Comparison of ENCODE assay signal across 28 mouse cellular contexts in genomic region chr8:123887956-123888355, GRCm38 (mm10). TPM values are rescaled to one million over a fixed set of nuclear protein-coding genes. Genes with fewer than 3 reads are reported as not detected.
"Had no signal": no experiment of that assay in that cellular context is flagged by ENCODE, and none has a peak within 500 bp of the region (broad histone marks: within the 10 kb centered on the region; RNA-seq: fewer than 3 reads in every experiment).

No protein-coding gene starts in this region.

- H3K27ac ChIP-seq: heart, adult 2 months; heart, embryonic 13.5 days; heart, embryonic 15.5 days; hindbrain, embryonic 12.5 days; hindbrain, embryonic 14.5 days; intestine, embryonic 15.5 days; layer of hippocampus, adult 2 months; left cerebral cortex, adult 2 months; limb, embryonic 12.5 days; liver, embryonic 14.5 days had no signal

- ATAC-seq: hindbrain, embryonic 16.5 days; inflammation-experienced regulatory T-cells, adult 6 months; intestine, embryonic 15.5 days; intestine, postnatal 0 days had no signal

- DNase-seq: gastrocnemius, postnatal 14 days; gastrocnemius, postnatal 36 days; heart, adult 11 months; heart, adult 2 months; heart, postnatal 14 days; heart, postnatal 36 days; kidney, adult 18-20 months; kidney, adult 8-10 months; kidney, postnatal 10 days; kidney, postnatal 25 days; kidney, postnatal 4 days; left cerebral cortex, postnatal 4 days; liver had no signal

- H3K9ac ChIP-seq: heart, embryonic 13.5 days; heart, embryonic 15.5 days; hindbrain, embryonic 12.5 days; hindbrain, embryonic 14.5 days; intestine, embryonic 15.5 days; limb, embryonic 12.5 days; liver, embryonic 14.5 days had no signal

- H3K9me3 ChIP-seq: heart, embryonic 13.5 days; heart, embryonic 15.5 days; hindbrain, embryonic 12.5 days; intestine, embryonic 15.5 days; limb, embryonic 12.5 days had no signal

- H3K4me3 ChIP-seq: heart, adult 2 months; heart, embryonic 13.5 days; heart, embryonic 15.5 days; hindbrain, embryonic 12.5 days; intestine, embryonic 15.5 days; layer of hippocampus, adult 2 months; left cerebral cortex, adult 2 months; limb, embryonic 12.5 days had no signal

- H3K4me2 ChIP-seq: heart, embryonic 11.5 days; heart, embryonic 13.5 days; heart, embryonic 15.5 days; hindbrain, embryonic 12.5 days; hindbrain, embryonic 14.5 days; intestine, embryonic 15.5 days; limb, embryonic 12.5 days; liver, embryonic 11.5 days had no signal

- H3K36me3 ChIP-seq: heart, embryonic 13.5 days; heart, embryonic 15.5 days; hindbrain, embryonic 12.5 days; intestine, embryonic 15.5 days; limb, embryonic 12.5 days had no signal

RNA-seq across cellular contexts. Expression of gene Acta1, which starts 6.6 kb away (rescaled TPM):
- total RNA-seq: hematopoietic stem cell, adult 5-6 weeks had no signal
